Mouse (Mus musculus) lung, postnatal 0 days (tissue): ENCODE results near the gene Tle4.
A peak's percentile ranks its signal among the peaks of the same experiment; 100 is the strongest.

ENCODE experiments used
- CTCF ChIP-seq: IDR thresholded peaks from 2 replicates; pipeline ENCODE4 v1.5.1; 2016; ENCODE audit warnings: antibody characterized with exemption, mild to moderate bottlenecking
- EP300 ChIP-seq: IDR thresholded peaks from 2 replicates; pipeline ENCODE4 v1.6.1; 2016; ENCODE audit warnings: antibody characterized with exemption, mild to moderate bottlenecking, control low read depth

DNA sequence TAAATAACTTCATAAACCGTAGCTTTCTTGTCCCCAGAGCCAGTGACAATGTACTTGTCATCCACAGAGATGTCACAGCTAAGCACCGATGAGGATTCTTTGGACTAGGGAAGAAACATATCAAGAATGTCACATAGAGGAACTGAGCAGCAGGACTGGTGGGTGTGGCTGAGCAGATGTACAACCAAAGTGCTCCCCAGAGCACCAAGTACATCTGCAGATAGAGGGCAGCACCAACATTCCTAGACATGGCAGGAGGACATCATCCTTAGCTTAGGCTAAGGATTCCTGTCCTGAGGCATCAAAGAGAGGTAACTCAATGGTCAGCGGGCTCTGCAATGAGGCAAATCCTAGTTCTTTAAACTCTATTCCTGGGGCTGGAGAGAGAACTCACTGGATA is 148.1 kb downstream of the Tle4 start:
- TF ChIP-seq CTCF = peak; percentile 66
- TF ChIP-seq EP300 = no peak
